Mouse (Mus musculus): ENCODE measurements around the gene Preb.

- TF ChIP-seq CTCF (IDR thresholded peaks at IDR 0.05; ENCODE audit: low read depth, low read length) (no peak), GATA1 (IDR thresholded peaks at IDR 0.05; ENCODE audit: borderline replicate concordance, low read length) (no peak), POLR2AphosphoS5 (IDR thresholded peaks at IDR 0.05; ENCODE audit: insufficient replicate concordance, low read depth, low read length) (no peak), GATA2 (IDR thresholded peaks at IDR 0.05; ENCODE audit: borderline replicate concordance, low read depth, low read length) (no peak)
These were observed 8.3 kb upstream of the Preb start, which contains the start of gene Tcf23 for GRCm38 (mm10) chr5:30968416-30968815.

Measured in G1E (cell line).